Mouse (Mus musculus) limb, embryonic 14.5 days (tissue): ENCODE data around the gene Wdr95. TPM values are rescaled to one million over a fixed set of nuclear protein-coding genes. Genes with fewer than 3 reads are reported as not detected.

Source experiments
- ATAC-seq: fragments of 200-750 bp; cut with Nextera tagmentation; 2 replicates; pipeline ENCODE4 v1.8.0; 2017; ENCODE audit warnings: low read depth, moderate number of reproducible peaks, moderate TSS enrichment; ENCODE audit not compliant: low FRiP score
- DNase-seq: peaks from one replicate; pipeline ENCODE4 v3.0.0-alpha.2; 2015; ENCODE audit warnings: low spot score
- H3K27ac ChIP-seq: fragments of 300-500 bp; sonication (generic); replicated peaks from 2 replicates; pipeline ENCODE4 v1.5.1; 2014; ENCODE audit warnings: low read depth, mild to moderate bottlenecking, low read length, moderate library complexity, mixed read lengths
- H3K27me3 ChIP-seq: fragments of 300-500 bp; sonication (generic); 2 replicates; pipeline ENCODE4 v1.6.1; 2014; ENCODE audit warnings: low read length, mixed read lengths; ENCODE audit not compliant: control insufficient read depth, insufficient read depth
- H3K36me3 ChIP-seq: fragments of 300-500 bp; sonication (generic); 2 replicates; pipeline ENCODE4 v1.6.1; 2014; ENCODE audit warnings: mild to moderate bottlenecking, low read length, moderate library complexity, mixed read lengths; ENCODE audit not compliant: control insufficient read depth, insufficient read depth
- H3K4me1 ChIP-seq: fragments of 300-500 bp; sonication (generic); 2 replicates; pipeline ENCODE4 v1.6.1; 2014; ENCODE audit warnings: antibody characterized with exemption, low read length, mixed read lengths; ENCODE audit not compliant: control insufficient read depth, insufficient read depth
- H3K4me2 ChIP-seq: fragments of 300-500 bp; sonication (generic); replicated peaks from 2 replicates; pipeline ENCODE4 v1.6.1; 2014; ENCODE audit warnings: low read depth, mild to moderate bottlenecking, low read length, moderate library complexity; ENCODE audit not compliant: severe bottlenecking
- H3K4me3 ChIP-seq: fragments of 300-500 bp; sonication (generic); replicated peaks from 2 replicates; pipeline ENCODE4 v1.5.1; 2014; ENCODE audit warnings: low read length
- H3K9ac ChIP-seq: fragments of 300-500 bp; sonication (generic); 2 replicates; pipeline ENCODE4 v1.6.1; 2014; ENCODE audit warnings: mild to moderate bottlenecking, low read depth, low read length, moderate library complexity; ENCODE audit not compliant: severe bottlenecking
- H3K9me3 ChIP-seq: fragments of 300-500 bp; sonication (generic); 2 replicates; pipeline ENCODE4 v1.6.1; 2016; ENCODE audit warnings: low read length; ENCODE audit not compliant: control insufficient read depth
- POLR2A ChIP-seq: fragments of 200-500 bp; IDR thresholded peaks from 2 replicates; pipeline ENCODE4 v1.8.0; 2012; ENCODE audit warnings: inconsistent platforms, mild to moderate bottlenecking, moderate library complexity, borderline replicate concordance; ENCODE audit not compliant: insufficient read depth, insufficient read length; ENCODE audit errors: extremely low read depth
- WGBS: fragments of 180-500 bp; shearing (Covaris S2); extraction: QIAGEN DNeasy Blood & Tissue Kit; methylation state at CpG from one replicate; pipeline ENCODE4 v1.1.7; 2014; 5-methylcytosine and 5-hydroxymethylcytosine counted together
- polyA plus RNA-seq, 2 experiments: library from polyadenylated mRNA; depleted of rRNA in 1 of 2; stranded (reverse) in 1 of 2; unstranded in 1 of 2; fragments of >200 nt; fragmentation: Nextera tagmentation in 1 of 2; extraction: Ambion mirVana in 1 of 2; gene quantifications; 2 replicates each; pipeline versions ENCODE4 v1.2.1 to v1.2.3; 2012 to 2014

Wdr95 gene
- polyA plus RNA-seq, 2 experiments: 0.07 to 0.18 TPM

GRCm38 (mm10) chr5:149597351-149597750 lies 68.9 kb downstream of the Wdr95 start:
- H3K4me2 ChIP-seq: no peak overlapping the region
- H3K4me3 ChIP-seq: no peak overlapping the region
- H3K27ac ChIP-seq: no peak overlapping the region
- DNase-seq (no peak), ATAC-seq (no peak)
- H3K9me3 ChIP-seq: no peaks in the 10 kb centered on the region
- H3K9ac ChIP-seq: no peak overlapping the region
- no peaks in the 10 kb centered on the region for H3K27me3 ChIP-seq
- H3K36me3 ChIP-seq: no peaks in the 10 kb centered on the region
- WGBS: 52% methylated on average over 18 of the region's 18 CpGs
- H3K4me1 ChIP-seq: no peaks in the 10 kb centered on the region
- no peak for TF ChIP-seq POLR2A

DNA sequence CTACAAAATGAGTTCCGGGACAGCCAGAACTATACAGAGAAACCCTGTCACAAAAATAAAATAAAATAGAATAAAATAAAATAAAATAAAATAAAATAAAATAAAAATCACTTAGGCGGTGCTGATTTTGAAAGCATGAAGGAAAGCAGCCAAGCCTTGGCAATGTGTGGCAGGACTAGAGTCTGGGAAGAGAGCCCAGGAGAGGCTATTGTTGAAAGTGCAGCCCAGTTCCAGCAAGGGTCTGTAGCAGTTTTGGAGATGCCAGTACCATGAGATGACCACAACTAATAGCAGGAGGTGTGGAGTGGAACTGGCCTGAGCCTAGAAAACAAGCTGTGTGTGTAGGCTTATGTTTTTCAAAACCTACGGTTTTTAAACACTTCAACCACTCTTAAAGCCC lies 73.5 kb downstream of the Wdr95 start:
- Histone ChIP-seq H3K4me3 (no peak overlapping the region), H3K9ac (no peak overlapping the region), H3K4me1 (no peaks in the 10 kb centered on the region), H3K36me3 (no peaks in the 10 kb centered on the region), H3K27me3 (no peaks in the 10 kb centered on the region), H3K4me2 (no peak overlapping the region), H3K27ac (no peak overlapping the region), H3K9me3 (no peaks in the 10 kb centered on the region)
- DNase-seq (no peak), ATAC-seq (no peak)
- TF ChIP-seq POLR2A: no peak
- 94% methylated on average over 3 of the region's 3 CpGs for WGBS

DNA sequence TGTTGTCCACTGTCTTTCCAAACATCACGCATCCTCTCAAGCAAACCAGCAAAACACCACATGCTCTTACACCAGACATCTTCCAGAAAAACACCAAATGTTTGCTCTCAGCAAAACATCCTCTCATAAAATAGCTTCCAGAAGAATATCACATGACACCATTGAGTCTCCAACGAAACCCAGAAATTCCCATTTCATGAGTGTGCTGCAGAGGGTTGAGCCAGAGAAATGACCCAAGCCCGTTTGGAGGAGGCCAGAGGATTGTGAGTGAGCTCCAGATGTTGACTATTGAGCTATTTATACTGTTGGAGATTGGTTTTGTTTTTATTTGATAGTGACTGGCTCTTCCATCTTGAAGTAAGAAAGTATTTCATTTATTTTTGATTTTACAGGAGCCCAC lies 74.8 kb downstream of the Wdr95 start:
- H3K4me3 ChIP-seq: no peak overlapping the region
- H3K27me3 ChIP-seq: no peaks in the 10 kb centered on the region
- H3K27ac ChIP-seq: no peak overlapping the region
- H3K4me2 ChIP-seq: no peak overlapping the region
- H3K9me3 ChIP-seq: no peaks in the 10 kb centered on the region
- DNase-seq (no peak), ATAC-seq (no peak)
- H3K36me3 ChIP-seq: no peaks in the 10 kb centered on the region
- H3K4me1 ChIP-seq: no peaks in the 10 kb centered on the region
- WGBS: 73% methylated on average over 3 of the region's 3 CpGs
- no peak for TF ChIP-seq POLR2A
- H3K9ac ChIP-seq: no peak overlapping the region

- Histone ChIP-seq H3K9me3 (no peaks in the 10 kb centered on the region), H3K36me3 (no peaks in the 10 kb centered on the region), H3K4me1 (no peaks in the 10 kb centered on the region), H3K27me3 (no peaks in the 10 kb centered on the region), H3K4me2 (no peak overlapping the region), H3K27ac (no peak overlapping the region), H3K9ac (no peak overlapping the region), H3K4me3 (no peak overlapping the region)
- WGBS: 80% methylated on average over 8 of the region's 8 CpGs
- no peak for ATAC-seq
- TF ChIP-seq POLR2A: no peak
- no peak for DNase-seq
These were observed 78.7 kb downstream of the Wdr95 start for GRCm38 (mm10) chr5:149607083-149607720.

DNA sequence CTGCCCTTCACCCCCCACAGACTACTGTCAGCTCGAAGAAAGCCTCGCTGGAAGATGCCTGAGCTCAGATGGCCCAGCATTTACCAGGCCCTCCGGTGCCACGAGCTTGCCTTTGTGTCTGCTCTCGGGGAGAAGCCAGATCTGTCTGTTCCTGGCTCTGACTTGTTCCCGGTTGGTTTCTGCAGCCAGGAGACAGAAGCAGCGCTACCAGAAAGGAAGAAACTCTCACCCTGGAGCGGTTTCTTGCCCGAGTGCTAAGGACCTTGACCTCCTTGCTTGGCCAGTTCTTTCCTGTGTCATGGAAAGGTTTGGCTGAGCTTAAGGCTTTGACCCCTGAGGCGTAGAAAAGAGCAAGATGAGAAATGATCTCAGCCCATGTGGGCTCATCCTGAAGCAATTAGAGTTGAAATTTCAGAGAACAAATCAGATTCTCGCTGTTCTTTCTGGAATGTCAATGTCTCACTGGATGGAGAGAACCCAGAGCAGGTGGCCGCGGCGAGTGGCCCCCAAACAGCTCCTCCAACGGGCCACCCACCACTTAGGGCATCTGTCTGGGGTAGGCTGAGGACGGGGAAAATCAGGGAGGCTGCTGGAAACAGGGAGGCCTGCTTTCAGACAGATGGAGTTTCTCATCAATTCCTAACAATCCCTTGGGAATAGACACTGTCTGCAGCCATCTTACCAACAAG lies 83.1 kb downstream of the Wdr95 start:
- Histone ChIP-seq H3K9ac (no peak overlapping the region), H3K27me3 (no peaks in the 10 kb centered on the region), H3K4me3 (no peak overlapping the region), H3K4me1 (no peaks in the 10 kb centered on the region), H3K27ac (no peak overlapping the region), H3K9me3 (no peaks in the 10 kb centered on the region), H3K4me2 (no peak overlapping the region), H3K36me3 (peaks cover 23% of the 10 kb centered on the region)
- WGBS: 61% methylated on average over 16 of the region's 16 CpGs
- no peak for TF ChIP-seq POLR2A
- DNase-seq (no peak), ATAC-seq (no peak)
